Mouse (Mus musculus): ENCODE data around the gene Prr7.

The Prr7 gene

DNA sequence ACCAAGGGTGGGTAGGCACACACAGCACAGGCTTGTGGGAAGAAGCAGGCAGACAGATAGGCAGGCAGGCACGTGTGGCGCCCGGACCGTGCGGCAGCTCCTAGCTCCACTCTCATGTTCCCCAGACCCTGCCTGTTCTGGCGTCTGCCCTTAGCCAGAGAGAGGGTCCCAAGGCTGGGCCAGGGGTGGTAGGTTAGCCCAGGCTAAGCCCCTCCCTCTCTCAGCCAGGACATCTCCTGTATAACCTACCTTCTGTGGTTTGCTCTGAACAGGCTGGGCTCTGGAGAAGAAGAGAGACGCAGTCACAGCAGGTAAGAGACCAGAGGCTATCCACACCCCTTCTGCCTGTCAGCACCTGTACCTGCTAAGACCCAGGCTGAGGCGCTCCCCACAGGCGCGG is 44.5 kb downstream of the Prr7 start:
- no peak for DNase-seq (ENCODE audit: low spot score)

DNA sequence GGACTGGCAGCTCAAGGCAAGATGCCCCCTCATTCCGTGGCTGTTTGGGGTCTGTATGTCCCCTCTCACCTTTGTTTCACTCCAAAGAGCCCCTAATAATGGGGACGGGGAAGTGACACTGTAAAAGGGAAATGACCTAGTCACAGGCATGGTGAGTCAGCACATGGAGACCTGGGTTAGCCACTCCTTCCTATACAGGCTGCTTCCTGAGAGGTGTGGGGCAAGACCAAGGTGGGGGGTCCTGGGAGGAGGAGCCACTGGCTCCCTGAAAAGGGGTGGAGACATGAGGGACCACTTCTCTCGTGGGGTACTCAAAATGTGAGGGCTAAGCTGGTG is 46.2 kb downstream of the Prr7 start:
- DNase-seq (ENCODE audit: low spot score), result no peak

DNA sequence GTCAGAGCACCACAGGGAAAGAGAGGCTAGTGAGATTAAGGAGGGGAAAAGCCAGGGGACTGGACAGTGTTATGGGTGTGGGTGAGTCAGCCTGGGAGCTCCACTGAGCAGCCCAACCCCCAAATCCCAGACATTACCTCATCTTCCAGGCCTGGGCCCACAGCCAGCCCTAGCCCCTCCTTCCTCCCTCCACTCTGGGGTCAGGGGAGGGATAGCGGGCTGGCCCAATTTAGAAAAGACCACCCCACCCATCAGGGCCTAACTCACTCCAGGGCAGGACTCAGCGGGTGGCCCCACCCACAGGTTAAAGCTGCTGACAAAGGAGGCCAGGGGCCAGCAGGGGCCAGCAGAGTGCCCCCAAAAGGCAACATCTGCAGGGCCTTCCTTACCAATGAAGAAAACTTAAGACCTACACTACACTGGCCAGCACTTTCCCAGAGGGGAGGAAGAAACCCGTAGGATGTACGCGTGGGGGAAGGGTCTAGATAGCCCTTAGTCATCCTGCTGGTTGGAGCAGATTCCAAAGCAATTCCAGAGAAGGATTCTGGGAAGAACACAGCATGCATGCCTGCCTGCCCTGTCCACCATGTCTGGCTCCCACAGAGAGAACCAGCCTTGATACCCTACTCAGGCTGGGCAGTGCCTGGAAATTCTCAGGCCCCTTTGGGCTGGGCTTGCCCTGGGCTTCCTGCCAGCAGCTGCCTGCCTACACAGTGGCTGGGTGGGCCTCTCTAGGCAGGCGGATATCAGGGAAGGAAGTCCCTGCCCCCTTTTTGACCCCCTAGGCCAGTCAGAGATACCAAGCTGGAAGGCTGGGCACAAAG is 46.8 kb downstream of the Prr7 start:
- DNase-seq (ENCODE audit: low spot score), result peak; percentile 62

DNA sequence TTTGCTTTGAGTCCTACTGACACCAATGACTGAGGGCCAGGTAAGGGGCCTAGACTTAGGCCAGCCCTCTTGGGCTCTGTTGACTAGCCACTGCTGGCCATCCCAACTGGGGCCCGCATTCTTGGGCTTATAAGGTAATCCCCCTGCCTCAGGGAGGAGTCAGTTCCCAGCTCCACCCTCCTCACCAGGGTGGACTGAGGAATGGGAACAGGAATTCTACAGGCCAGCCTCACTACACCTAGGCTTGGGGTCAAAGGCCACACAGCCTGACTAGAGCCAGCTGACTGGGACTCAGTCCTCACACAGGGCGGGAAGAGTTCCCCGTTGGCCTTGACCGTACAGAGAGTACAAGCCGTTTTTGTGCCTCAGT is 47.4 kb downstream of the Prr7 start:
- DNase-seq (ENCODE audit: low spot score), result no peak

DNA sequence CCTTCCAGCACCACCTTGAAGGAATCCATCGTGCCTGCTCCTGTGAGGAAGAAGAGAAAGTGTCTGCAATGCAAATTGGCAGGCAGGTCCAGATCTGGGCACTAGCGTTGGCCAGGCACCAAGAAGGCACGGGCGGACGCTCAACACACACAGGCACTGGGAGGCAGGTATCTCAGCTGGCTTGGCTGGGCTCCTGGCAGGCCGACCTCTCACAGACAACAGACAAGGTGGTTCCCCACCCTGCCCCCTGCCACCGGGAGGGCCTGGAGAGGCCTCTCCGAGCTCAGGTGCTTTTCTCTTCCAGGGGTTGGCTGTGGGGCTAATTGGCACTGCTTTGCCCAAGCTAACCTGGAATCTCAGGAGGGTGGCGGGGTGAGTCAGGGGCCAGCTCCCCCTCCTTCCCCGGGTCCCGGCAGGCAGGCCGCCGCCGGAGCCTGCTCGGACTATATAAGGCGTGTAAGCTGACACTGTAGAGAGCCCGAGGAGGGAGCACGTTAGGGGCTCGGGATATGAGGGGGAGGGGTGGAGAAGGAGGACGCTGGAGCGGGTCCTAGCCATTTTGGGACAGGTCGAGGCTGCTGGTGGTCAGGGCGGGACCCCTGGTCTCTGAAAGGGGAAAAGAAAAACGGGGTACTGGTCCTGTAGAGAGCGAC is 48.4 kb downstream of the Prr7 start:
- DNase-seq (ENCODE audit: low spot score), result peak; percentile 38

DNA sequence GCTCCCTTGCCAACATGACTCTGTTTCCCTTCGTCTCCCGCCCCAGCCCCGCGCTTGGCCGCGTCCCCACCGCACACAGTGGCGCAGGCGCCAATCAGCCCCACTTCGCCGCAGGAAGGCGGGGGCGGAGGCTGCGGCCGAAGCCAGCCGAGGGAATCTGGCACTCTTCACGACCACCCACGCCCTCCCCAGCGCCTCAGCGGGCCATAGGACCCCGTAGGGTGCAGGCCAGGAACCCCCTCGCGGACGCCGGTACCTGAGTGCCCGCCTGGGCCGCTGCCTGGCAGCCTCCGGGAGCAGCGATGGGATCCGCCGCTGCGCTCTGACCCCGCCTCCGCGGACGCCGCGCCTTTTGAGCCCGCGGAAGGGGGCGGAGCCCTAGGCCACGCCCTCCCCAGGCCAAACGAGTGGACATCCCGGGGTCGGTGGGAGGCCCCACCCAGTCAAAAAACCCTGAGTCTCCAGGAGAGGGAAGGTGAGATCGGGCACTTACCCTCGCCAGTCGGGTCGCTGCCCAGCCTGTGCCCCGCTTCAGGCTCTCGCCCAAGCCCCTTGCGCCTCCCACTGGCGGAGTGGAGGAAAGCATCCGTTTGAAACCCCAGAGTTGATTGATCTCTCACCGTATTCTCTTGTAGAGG is 49.2 kb downstream of the Prr7 start, which contains the start of gene Pdlim7:
Gene Pdlim7, minus strand, starts transcription at position 566 of the 638 bp plus-strand sequence.
- peak; percentile 94 for DNase-seq (ENCODE audit: low spot score)

DNA sequence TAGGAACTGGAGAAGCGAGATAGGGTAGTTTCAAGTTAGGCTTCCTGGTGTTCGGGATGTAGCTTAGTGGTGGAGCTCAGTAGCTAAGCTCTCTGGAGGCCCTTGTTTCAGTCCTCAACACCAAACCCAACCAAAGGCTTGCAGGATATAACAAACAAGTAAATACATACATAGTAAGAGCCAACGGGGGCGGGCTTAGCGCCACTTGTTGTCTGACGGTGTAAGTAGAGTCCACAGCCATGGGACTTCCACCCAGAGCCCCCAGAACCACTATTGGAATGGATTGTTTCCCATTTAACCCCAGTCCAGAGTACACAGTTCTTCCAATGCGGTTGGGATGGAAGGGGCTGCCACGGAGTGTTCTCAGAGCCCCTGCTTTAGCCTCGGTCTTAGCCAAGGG is 49.8 kb downstream of the Prr7 start:
- DNase-seq (ENCODE audit: low spot score), result no peak

DNA sequence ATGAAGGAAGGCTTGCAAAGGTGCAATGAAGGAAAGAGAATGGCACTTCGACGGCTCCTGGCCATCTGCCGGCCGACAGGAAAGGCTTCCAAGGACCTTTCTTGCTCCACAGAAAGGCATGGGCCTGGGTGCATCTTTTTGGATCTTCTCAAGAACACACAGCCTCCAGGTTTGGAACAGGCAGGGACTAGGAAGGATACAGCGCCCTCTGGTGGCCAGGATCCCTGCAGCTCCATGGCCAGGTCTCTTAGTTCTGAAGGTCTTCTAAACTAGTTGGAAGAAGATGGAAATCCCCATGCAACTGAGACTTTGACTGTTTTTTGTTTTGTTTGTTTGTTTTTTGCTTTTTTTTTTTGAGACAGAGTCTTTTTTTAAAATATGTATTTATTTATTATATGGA is 52.9 kb downstream of the Prr7 start:
- peak; percentile 83 for DNase-seq (ENCODE audit: low spot score)

DNA sequence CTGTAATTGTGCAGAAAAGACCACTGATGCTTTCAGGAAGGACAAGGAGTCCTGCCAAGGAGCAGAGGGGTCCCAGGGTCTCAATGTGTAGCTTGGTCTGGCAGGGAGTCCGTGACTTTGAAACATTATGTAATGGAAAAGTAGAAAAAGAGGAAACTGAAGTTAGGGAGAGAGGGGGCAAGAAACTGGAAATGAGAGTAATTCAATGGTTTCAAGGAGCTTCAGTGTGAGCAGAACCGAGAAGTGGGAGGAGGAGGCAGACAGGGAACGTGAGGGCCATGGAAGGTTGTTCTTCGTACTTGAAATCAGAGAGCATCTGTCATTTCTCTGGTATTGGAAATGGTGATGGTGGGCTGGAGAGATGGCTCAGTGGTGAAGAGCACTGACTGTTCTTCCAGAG is 55.5 kb downstream of the Prr7 start:
- no peak for DNase-seq (ENCODE audit: low spot score)

DNA sequence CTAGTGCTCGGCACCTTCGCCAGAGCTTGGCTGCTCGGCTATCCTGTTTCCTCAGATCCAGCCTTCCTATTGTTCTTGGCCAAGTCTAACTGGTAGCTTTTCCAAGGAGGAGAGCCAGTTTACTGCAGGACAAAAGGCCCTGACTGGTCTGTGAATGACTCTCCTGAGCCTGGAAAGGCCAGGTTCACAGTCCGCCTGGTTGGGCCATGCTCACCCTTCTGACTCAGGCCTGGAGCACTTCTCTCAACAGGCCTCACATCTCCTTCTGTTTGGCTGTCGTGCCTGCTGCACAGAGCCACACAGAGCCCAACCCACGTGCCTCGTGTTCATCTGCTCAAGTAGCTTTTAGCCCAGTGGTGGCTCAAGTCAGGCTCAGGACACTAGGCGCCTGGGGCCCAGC is 58.7 kb downstream of the Prr7 start:
- no peak for DNase-seq (ENCODE audit: low spot score)

Measured in ovary, postnatal 10 days (tissue).